Mouse (Mus musculus) bone marrow macrophage, adult 2 months (primary cell): Measurements from ENCODE around the gene Plppr5. TPM values are rescaled to one million over a fixed set of nuclear protein-coding genes. Genes with fewer than 3 reads are reported as not detected.
A peak's percentile ranks its signal among the peaks of the same experiment; 100 is the strongest.

ENCODE experiments used
- H3K27ac ChIP-seq: 2 replicates; pipeline ENCODE4 v1.5.1; 2012; ENCODE audit warnings: low read depth, low read length; ENCODE audit not compliant: insufficient read depth
- H3K4me1 ChIP-seq: 2 replicates; pipeline ENCODE4 v1.6.1; 2012; ENCODE audit warnings: low read length; ENCODE audit not compliant: control insufficient read depth, insufficient read depth
- H3K4me3 ChIP-seq: 2 replicates; pipeline ENCODE4 v1.5.1; 2012; ENCODE audit warnings: mild to moderate bottlenecking, low read length, moderate library complexity; ENCODE audit not compliant: insufficient read depth
- CTCF ChIP-seq: IDR thresholded peaks from 2 replicates; pipeline ENCODE4 v1.5.1; 2012; ENCODE audit warnings: low read depth, mild to moderate bottlenecking, low read length, moderate library complexity
- POLR2A ChIP-seq: IDR thresholded peaks from 2 replicates; pipeline ENCODE4 v1.6.1; 2012; ENCODE audit warnings: mild to moderate bottlenecking, low read depth, low read length, borderline replicate concordance
- polyA plus RNA-seq: library from polyadenylated mRNA; stranded (reverse); fragments of >200 nt; gene quantifications from 2 replicates; pipeline ENCODE4 v1.2.4, GENCODE M21; 2012; ENCODE audit not compliant: missing spikeins, insufficient read depth, insufficient read length

The Plppr5 gene
- polyA plus RNA-seq, result not detected in 2 replicates

GRCm38 (mm10) chr3:117574529-117575252 is at the start of gene Plppr5:
Plppr5 (plus strand) TSS chr3:117574836.
- Histone ChIP-seq H3K27ac (no peak within 1 kb of the TSS), H3K4me1 (no peaks in the 10 kb centered on the region), H3K4me3 (peak within 1 kb of the TSS; percentile 14)
- no peak for TF ChIP-seq CTCF
- no peak for TF ChIP-seq POLR2A

DNA sequence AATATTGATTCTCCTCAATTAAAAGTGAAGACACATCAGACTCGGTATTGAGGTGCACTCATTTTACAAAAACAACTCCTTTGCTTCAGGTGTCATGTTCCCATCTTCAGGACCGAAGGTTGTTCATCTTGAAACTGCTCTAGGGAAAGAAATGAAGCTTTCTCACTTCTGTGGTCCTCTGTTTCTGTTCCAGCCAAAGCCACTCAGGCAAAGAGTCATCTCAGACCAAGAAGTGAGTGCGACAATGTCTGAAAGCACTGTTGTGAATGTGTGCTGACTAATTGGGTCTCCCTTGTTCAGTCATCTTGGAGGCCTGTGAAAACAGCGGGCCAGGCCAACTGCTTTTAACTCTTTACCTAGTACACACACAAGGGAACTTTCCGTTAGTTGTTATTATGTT is 24.7 kb upstream of the Plppr5 start:
- Histone ChIP-seq H3K27ac (no peak overlapping the region), H3K4me3 (no peak overlapping the region)
- no peak for TF ChIP-seq POLR2A
- TF ChIP-seq CTCF, result no peak

DNA sequence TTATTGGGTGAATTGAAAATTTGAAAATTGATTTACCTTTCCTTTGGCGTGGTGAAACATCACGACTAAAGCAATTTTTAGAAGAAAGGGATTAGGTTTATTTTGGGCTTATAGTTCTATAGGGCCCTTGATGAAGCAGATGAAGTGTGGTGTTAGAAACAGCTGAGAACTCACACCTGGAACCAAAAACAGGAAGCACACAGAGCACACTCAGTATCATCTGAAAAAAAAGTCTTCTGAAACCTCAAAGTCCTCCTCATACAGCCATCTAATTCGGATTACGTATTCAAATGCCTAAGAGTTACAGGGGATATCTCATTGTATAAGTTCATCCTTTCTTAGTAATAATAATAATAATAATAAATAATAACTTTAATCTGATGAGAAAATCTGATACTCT is 24.1 kb upstream of the Plppr5 start:
- Histone ChIP-seq H3K4me3 (no peak overlapping the region), H3K4me1 (no peaks in the 10 kb centered on the region), H3K27ac (no peak overlapping the region)
- TF ChIP-seq POLR2A (no peak), CTCF (no peak)

More for the DNA sequence above, 24.7 kb upstream of the Plppr5 start:
- H3K4me1 ChIP-seq, result no peaks in the 10 kb centered on the region

DNA sequence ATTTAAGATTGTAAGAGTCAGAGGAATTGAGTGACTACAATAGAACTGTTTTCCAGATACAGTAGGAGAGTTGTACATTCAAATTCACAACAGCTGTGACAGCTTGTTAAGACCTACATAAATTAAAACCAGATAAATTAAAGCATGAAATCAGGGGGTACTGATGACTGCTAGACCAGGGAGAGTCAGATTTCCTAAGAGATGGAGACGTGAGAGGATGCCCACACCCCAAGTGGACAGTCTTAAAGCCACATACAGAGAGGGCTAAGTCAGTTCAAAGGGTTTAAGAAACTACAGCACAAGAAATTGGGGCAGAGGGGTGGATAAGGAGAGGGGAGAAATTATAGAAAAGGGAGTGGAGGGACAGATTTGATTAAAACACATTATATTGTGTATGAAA is 17.7 kb upstream of the Plppr5 start:
- H3K4me3 ChIP-seq, result no peak overlapping the region
- H3K4me1 ChIP-seq, result no peaks in the 10 kb centered on the region
- H3K27ac ChIP-seq, result no peak overlapping the region
- no peak for TF ChIP-seq POLR2A
- TF ChIP-seq CTCF, result no peak

DNA sequence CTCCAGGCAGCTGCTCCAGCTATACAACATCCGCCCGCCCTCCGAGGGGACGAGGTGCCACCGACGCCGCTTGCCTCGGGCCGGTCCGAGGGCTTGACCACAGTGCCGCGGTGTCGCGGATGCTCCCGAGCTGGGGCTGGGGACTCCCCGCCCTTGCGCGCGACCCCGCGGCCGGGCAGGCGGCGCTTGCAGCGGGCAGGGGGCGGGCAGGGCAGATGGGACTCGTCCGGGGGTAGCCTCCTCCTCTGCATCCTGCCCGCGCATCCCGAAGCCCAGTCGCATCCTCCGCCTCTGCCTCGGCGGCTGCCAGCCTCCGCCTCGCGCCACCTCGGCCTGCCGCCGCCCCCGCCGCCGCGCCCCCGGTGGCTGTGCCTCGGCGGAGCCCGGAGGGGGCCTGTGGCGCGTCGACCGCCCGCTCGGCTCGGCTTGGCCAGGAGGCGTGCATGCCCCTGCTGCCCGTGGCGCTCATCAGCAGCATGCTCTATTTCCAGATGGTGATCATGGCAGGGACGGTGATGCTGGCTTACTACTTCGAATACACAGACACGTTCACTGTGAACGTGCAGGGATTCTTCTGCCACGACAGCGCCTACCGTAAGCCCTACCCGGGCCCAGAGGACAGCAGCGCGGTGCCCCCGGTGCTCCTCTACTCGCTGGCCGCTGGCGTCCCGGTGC is 754 bp downstream of the Plppr5 start:
- TF ChIP-seq CTCF (no peak), POLR2A (no peak)
- Histone ChIP-seq H3K4me1 (no peaks in the 10 kb centered on the region), H3K4me3 (peak overlapping the region; percentile 14), H3K27ac (no peak overlapping the region)

DNA sequence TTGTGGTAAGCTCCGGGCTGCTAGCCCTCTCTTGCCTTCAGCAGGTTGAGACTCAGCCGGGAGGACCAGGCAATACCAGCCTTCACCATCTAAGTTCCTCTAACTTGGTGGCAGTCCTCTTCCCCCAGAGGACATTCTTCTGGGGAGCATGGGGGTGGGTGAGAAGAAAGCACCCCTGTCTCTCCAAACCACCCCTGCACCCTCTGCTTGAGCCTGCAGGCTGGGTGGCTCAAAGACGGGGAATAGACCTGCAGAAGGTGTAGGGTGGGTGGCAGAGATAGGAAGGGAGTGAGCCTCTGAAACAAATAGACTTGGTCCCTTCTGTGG is 1.3 kb downstream of the Plppr5 start:
- Histone ChIP-seq H3K27ac (no peak overlapping the region), H3K4me3 (no peak overlapping the region)

GRCm38 (mm10) chr3:117577349-117577748 is 2.7 kb downstream of the Plppr5 start:
- H3K27ac ChIP-seq, result no peak overlapping the region
- H3K4me1 ChIP-seq, result no peaks in the 10 kb centered on the region
- TF ChIP-seq CTCF (no peak), POLR2A (no peak)
- H3K4me3 ChIP-seq, result no peak overlapping the region

More for the DNA sequence above, 1.3 kb downstream of the Plppr5 start:
- no peaks in the 10 kb centered on the region for H3K4me1 ChIP-seq
- no peak for TF ChIP-seq CTCF
- TF ChIP-seq POLR2A, result no peak

GRCm38 (mm10) chr3:117582628-117583027 is 8.0 kb downstream of the Plppr5 start:
- TF ChIP-seq CTCF, result no peak
- no peak for TF ChIP-seq POLR2A
- H3K4me1 ChIP-seq, result peaks cover 3% of the 10 kb centered on the region
- no peak overlapping the region for H3K27ac ChIP-seq
- H3K4me3 ChIP-seq, result no peak overlapping the region

GRCm38 (mm10) chr3:117602404-117602803 is 27.8 kb downstream of the Plppr5 start:
- no peak for TF ChIP-seq POLR2A
- TF ChIP-seq CTCF, result no peak
- Histone ChIP-seq H3K4me1 (no peaks in the 10 kb centered on the region), H3K27ac (no peak overlapping the region), H3K4me3 (no peak overlapping the region)

- Histone ChIP-seq H3K4me3 (no peak overlapping the region), H3K27ac (no peak overlapping the region), H3K4me1 (no peaks in the 10 kb centered on the region)
- TF ChIP-seq POLR2A, result no peak
- TF ChIP-seq CTCF, result no peak
These were observed 28.8 kb downstream of the Plppr5 start for GRCm38 (mm10) chr3:117603458-117603857.

DNA sequence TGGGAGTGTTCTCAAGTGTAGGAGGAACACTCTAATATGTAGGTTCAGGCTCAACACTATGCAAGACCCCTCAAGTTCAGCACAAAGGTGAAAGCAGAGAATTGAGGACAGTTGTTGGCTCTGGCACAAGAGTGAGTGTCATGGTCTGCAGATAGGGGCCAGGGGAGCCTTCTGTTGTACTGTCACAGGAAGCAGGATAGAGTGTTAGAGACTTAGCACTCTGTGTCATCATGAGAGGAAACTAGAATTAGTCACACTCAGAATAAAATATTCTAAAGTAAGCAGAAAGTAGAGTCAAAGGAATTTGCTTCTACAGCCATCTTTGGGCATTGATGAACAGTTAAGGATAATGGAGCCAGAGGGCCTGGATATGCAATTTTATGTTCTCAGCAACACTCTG is 31.7 kb downstream of the Plppr5 start:
- Histone ChIP-seq H3K4me3 (no peak overlapping the region), H3K27ac (no peak overlapping the region), H3K4me1 (no peaks in the 10 kb centered on the region)
- no peak for TF ChIP-seq CTCF
- TF ChIP-seq POLR2A, result no peak
